Mouse (Mus musculus) hematopoietic multipotent progenitor cell, adult 10-12 weeks (in vitro differentiated cells): ENCODE results near the gene Cntrl. TPM values are rescaled to one million over a fixed set of nuclear protein-coding genes. Genes with fewer than 3 reads are reported as not detected.

Experiments used
- polyA plus RNA-seq: library from polyadenylated mRNA; stranded (reverse); fragments of >175 nt; gene quantifications from 2 replicates; pipeline ENCODE4 v1.2.3, GENCODE M21; 2012; ENCODE audit warnings: low replicate concordance

Gene Cntrl
- 22.8 and 29.2 TPM in 2 replicates for polyA plus RNA-seq

GRCm38 (mm10) chr2:35109141-35109923 lies at the start of gene Cntrl:
Gene Cntrl, plus strand, starts transcription at chr2:35109492.

GRCm38 (mm10) chr2:35061338-35061737 lies 48.0 kb upstream of the Cntrl start, which contains the start of gene Hc:
Gene Hc, minus strand, starts transcription at chr2:35061438.

GRCm38 (mm10) chr2:35101443-35101842 lies 7.8 kb upstream of the Cntrl start, which contains the start of gene AI182371:
Gene AI182371, minus strand, starts transcription at chr2:35101543.

GRCm38 (mm10) chr2:35200898-35201668 lies 91.8 kb downstream of the Cntrl start, which contains the start of gene Rab14:
Gene Rab14, minus strand, starts transcription at chr2:35201120.

Other genes starting within 250 kb of the Cntrl start
- not detected in 2 replicates for gene Cutal, start 235.1 kb upstream of the Cntrl start, polyA plus RNA-seq
- gene Psmd5, start 234.5 kb upstream of the Cntrl start, polyA plus RNA-seq, result 5.7 and 6.0 TPM in 2 replicates
- 5.5 and 7.2 TPM in 2 replicates for gene Phf19, start 195.5 kb upstream of the Cntrl start, polyA plus RNA-seq
- gene Traf1, start 147.7 kb upstream of the Cntrl start, polyA plus RNA-seq, result 30.1 and 31.4 TPM in 2 replicates
- not detected in 2 replicates for gene Hc, start 48.1 kb upstream of the Cntrl start, polyA plus RNA-seq
- 0.39 TPM in 1 of 2 replicates, not detected in the other for gene AI182371, start 7.9 kb upstream of the Cntrl start, polyA plus RNA-seq
- gene Rab14, start 91.6 kb downstream of the Cntrl start, polyA plus RNA-seq, result 890 and 3,350 TPM in 2 replicates
- 58.4 and 85.3 TPM in 2 replicates for gene Gsn, start 146.9 kb downstream of the Cntrl start, polyA plus RNA-seq
- 25.3 and 56.7 TPM in 2 replicates for gene Stom, start 227.5 kb downstream of the Cntrl start, polyA plus RNA-seq